Mouse (Mus musculus): Measurements from ENCODE around the gene Sowaha. TPM values are rescaled to one million over a fixed set of nuclear protein-coding genes. Genes with fewer than 3 reads are reported as not detected.
A peak's percentile ranks its signal among the peaks of the same experiment; 100 is the strongest.
"Not testable (repeated sequence)": the region's sequence is repeated elsewhere in the genome, so short reads cannot be mapped to it uniquely, and the experiment has no call there.

Gene Sowaha
- polyA plus RNA-seq, 1 experiment from 2014 or later: 0.27 TPM

DNA sequence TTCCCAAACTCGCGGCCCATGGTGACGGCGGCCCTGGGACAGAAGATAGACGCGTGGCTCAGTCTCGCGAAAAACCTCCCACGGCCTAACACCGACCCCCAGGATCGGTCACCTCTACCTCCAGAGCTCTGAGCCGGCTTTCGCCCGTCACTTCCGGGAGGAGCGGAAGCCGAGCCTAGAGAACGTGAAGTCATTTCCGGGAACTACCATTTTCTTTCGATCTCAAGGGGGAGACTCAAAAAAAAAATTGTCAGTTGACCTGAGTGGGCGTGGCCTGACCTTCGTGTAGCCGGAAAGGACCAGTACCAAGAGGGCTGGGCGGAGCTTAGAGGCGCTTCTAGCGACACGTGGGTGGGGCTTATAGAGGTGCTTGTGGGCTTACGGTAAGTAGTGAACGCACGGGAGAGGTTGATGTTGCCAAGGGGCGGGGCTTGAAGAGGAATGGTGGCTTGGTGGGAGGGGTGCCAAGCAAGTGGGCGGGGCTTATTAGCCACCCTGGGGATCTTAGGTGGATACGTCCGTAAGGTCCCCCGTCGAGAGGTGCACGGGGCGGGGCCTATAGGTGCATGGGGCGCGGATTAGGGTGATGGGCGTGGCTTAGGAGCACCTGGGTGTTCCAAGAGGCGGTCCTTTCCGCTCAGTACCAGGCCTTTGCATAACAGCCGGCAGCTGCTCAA lies 49.3 kb downstream of the Sowaha start, which contains the start of the genes Uqcrq and Gdf9:
Uqcrq (minus strand) TSS at position 162 of the 677 bp plus-strand sequence.
Gdf9 (plus strand) TSS at position 354 of the 677 bp plus-strand sequence.
- Histone ChIP-seq H3K36me3 (peaks cover 16% of the 10 kb centered on the region), H3K27ac (replicated peaks) (peak within 1 kb of the TSS; percentile 88), H3K4me3 (peak within 1 kb of the TSS; percentile 69), H3K4me2 (peak within 1 kb of the TSS; percentile 74), H3K9me3 (no peaks in the 10 kb centered on the region), H3K9ac (peak within 1 kb of the TSS; percentile 94), H3K4me1 (peaks cover 23% of the 10 kb centered on the region), H3K27me3 (replicated peaks) (no peaks in the 10 kb centered on the region)
- peak; percentile 93 for ATAC-seq (ENCODE audit: extremely low read depth, insufficient number of reproducible peaks, low FRiP score, low TSS enrichment)
- under 1% methylated on average over 44 of the region's 44 CpGs for WGBS

DNA sequence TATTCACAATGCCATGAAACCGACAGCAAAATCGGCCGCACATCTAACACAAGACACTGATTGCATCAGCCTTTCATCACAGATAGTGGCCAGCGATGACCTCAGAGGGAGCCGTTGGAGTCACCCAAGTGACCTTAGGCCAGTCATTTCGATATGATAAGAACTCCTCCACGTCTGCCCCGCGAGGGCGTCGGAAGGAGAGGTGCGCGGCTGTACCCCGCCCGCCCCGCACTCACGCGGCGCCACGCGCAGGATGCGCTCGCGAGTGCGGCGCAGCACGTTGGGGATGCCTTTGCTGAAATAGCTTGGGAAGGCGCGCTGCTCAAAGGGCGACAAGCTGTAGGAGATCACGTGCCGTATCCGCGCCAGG lies 49.8 kb downstream of the Sowaha start:
- H3K36me3 ChIP-seq: peaks cover 16% of the 10 kb centered on the region
- H3K4me1 ChIP-seq: peaks cover 26% of the 10 kb centered on the region
- H3K4me2 ChIP-seq: peak overlapping the region; percentile 74
- ATAC-seq (ENCODE audit: extremely low read depth, insufficient number of reproducible peaks, low FRiP score, low TSS enrichment): 0 out of 2 replicates have a peak, but pooled peaks have one; percentile 18
- H3K27ac ChIP-seq (replicated peaks): peak overlapping the region; percentile 88
- H3K9ac ChIP-seq: peak overlapping the region; percentile 94
- under 1% methylated on average over 34 of the region's 34 CpGs for WGBS
- peak overlapping the region; percentile 69 for H3K4me3 ChIP-seq
- H3K9me3 ChIP-seq: no peaks in the 10 kb centered on the region
- H3K27me3 ChIP-seq (replicated peaks): no peaks in the 10 kb centered on the region

DNA sequence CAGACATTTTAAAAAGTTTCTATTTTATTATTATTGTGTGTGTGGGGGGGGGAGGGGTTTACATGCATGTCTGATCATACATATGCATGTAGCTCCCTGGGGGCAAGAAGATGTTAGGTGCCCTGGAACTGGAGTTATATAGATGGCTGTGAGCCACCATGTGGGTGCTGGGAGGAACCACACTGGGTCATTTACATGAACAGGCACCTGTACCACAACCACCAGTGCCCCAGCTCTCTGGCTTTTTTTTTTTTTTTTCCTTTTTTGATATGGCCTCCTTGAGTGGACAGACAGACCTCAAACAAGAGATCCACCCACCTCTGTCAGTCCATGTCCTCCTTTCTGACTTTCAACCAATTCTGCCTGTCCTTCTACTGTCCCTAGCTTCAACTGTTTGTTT lies 50.9 kb downstream of the Sowaha start:
- peak overlapping the region; percentile 94; the same call in 1 of the 2 replicates for H3K9ac ChIP-seq
- no peak for ATAC-seq (ENCODE audit: extremely low read depth, insufficient number of reproducible peaks, low FRiP score, low TSS enrichment)
- H3K36me3 ChIP-seq: peaks cover 16% of the 10 kb centered on the region
- no peaks in the 10 kb centered on the region for H3K9me3 ChIP-seq
- peaks cover 33% of the 10 kb centered on the region for H3K4me1 ChIP-seq
- peak overlapping the region; percentile 69 for H3K4me3 ChIP-seq
- H3K4me2 ChIP-seq: peak overlapping the region; percentile 74
- no peak overlapping the region for H3K27ac ChIP-seq (replicated peaks)
- no peaks in the 10 kb centered on the region for H3K27me3 ChIP-seq (replicated peaks)

DNA sequence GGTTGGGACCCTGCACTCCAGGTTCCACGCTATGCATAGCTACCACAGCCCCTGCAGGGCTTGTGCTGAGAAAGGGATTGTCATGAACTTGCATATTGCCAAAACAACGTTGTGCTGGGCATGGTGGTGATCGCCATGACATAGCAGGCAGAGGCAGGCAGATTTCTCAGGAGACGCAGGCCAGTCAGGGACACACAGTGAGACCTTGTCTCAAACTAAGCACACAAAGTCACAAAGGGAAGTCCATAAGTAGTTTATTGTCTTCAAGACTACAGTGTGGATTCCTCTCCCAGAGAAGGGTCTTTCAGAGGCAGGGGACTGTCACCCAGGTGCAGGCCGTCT lies 51.4 kb downstream of the Sowaha start:
- H3K4me1 ChIP-seq: peaks cover 33% of the 10 kb centered on the region
- H3K9me3 ChIP-seq: no peaks in the 10 kb centered on the region
- no peak overlapping the region for H3K4me3 ChIP-seq
- ATAC-seq (ENCODE audit: extremely low read depth, insufficient number of reproducible peaks, low FRiP score, low TSS enrichment): no peak
- no peak overlapping the region for H3K4me2 ChIP-seq
- H3K9ac ChIP-seq: no peak overlapping the region
- peaks cover 16% of the 10 kb centered on the region for H3K36me3 ChIP-seq
- no peak overlapping the region for H3K27ac ChIP-seq (replicated peaks)
- WGBS: 96% methylated on average over 5 of the region's 5 CpGs
- no peaks in the 10 kb centered on the region for H3K27me3 ChIP-seq (replicated peaks)

DNA sequence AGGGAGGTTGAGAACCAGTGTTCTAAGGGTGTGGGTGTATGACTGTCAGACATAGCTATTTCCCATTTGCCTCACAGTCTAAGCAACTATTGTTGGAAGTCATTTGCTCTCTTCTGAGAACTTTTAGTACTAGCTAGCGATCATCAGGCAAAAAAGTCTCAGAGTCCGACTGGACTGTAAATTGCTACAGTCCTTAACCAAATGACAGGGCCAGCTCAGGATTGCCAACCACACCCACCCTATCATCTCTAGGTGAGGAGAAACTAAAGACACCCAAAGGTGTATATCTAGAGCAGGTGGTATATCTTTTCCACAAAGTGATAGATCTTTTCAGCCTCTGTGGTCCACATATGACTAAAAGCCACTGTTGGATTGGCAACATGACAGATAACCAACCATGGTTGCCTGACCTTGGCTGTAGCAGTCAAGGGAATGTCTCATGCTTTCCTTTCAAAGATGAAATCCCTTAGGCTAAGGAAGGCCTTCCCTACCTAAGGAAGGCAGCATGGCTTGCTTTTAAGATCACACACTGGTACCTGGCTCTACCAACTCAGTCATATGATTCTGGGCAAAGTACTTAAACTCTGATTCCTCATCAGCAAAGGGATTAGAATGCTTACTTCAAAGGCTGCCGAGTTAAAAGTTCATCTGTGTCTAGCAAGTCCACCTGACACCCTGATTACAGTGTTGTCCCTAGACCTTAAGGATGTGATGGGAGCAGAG lies 51.9 kb downstream of the Sowaha start:
- Histone ChIP-seq H3K4me3 (no peak overlapping the region), H3K36me3 (peaks cover 16% of the 10 kb centered on the region), H3K27me3 (replicated peaks) (no peaks in the 10 kb centered on the region), H3K27ac (replicated peaks) (no peak overlapping the region), H3K4me2 (no peak overlapping the region), H3K9me3 (no peaks in the 10 kb centered on the region), H3K4me1 (peaks cover 31% of the 10 kb centered on the region), H3K9ac (no peak overlapping the region)
- 84% methylated on average over 3 of the region's 3 CpGs for WGBS
- no peak for ATAC-seq (ENCODE audit: extremely low read depth, insufficient number of reproducible peaks, low FRiP score, low TSS enrichment)

DNA sequence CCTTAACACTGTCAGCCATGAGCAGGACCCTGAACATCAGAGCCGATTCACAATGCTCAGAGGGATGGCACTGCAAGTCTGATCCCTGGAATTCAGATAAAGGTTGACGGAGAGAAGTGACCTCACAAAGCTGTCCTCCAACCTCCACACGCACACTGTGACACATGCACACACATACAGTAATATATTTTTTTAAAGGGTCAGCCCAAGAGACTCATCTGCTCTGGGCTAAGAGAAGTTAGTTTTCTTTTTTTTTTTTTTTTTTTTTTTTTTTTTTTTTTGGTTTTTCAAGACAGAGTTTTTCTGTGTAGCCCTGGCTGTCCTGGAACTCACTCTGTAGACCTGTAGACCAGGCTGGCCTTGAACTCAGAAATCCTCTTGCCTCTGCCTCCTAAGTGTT lies 53.2 kb downstream of the Sowaha start:
- peaks cover 30% of the 10 kb centered on the region for H3K4me1 ChIP-seq
- H3K36me3 ChIP-seq: peaks cover 23% of the 10 kb centered on the region
- H3K9ac ChIP-seq: 0 out of 2 replicates have a peak overlapping the region, but pooled peaks have one; percentile 52
- not testable (repeated sequence) for ATAC-seq (ENCODE audit: extremely low read depth, insufficient number of reproducible peaks, low FRiP score, low TSS enrichment); H3K9me3 ChIP-seq; H3K4me3 ChIP-seq; H3K27me3 ChIP-seq (replicated peaks); H3K4me2 ChIP-seq
- WGBS: 41% methylated on average over 3 of the region's 3 CpGs
- H3K27ac ChIP-seq (replicated peaks): peak overlapping the region; percentile 60

Other genes starting within 250 kb of the Sowaha start
- gene Hspa4, start 179.8 kb downstream of the Sowaha start, polyA plus RNA-seq (2015; fragmentation: Nextera tagmentation; extraction: Ambion mirVana): 61.3 and 63.2 TPM in 2 replicates
- gene Zcchc10, start 155.6 kb downstream of the Sowaha start, polyA plus RNA-seq (2015; fragmentation: Nextera tagmentation; extraction: Ambion mirVana): 13.6 and 15.8 TPM in 2 replicates
- gene Aff4, start 129.4 kb downstream of the Sowaha start, polyA plus RNA-seq (2015; fragmentation: Nextera tagmentation; extraction: Ambion mirVana): 31.2 and 38.7 TPM in 2 replicates
- gene Leap2, start 57.1 kb downstream of the Sowaha start, polyA plus RNA-seq (2015; fragmentation: Nextera tagmentation; extraction: Ambion mirVana): 0.51 TPM in 2 replicates
- 1,048 and 1,267 TPM in 2 replicates for gene Uqcrq, start 49.4 kb downstream of the Sowaha start, polyA plus RNA-seq (2015; fragmentation: Nextera tagmentation; extraction: Ambion mirVana)
- 0.91 and 1.2 TPM in 2 replicates for gene Gdf9, start 49.3 kb downstream of the Sowaha start, polyA plus RNA-seq (2015; fragmentation: Nextera tagmentation; extraction: Ambion mirVana)
- 0.09 and 0.14 TPM in 2 replicates for gene Gm10447, start 23.2 kb downstream of the Sowaha start, polyA plus RNA-seq (2015; fragmentation: Nextera tagmentation; extraction: Ambion mirVana)
- gene Shroom1, start 23.1 kb downstream of the Sowaha start, polyA plus RNA-seq (2015; fragmentation: Nextera tagmentation; extraction: Ambion mirVana): 3.0 TPM in 2 replicates
- not detected in 2 replicates for gene Gm9837, start 9.8 kb downstream of the Sowaha start, polyA plus RNA-seq (2015; fragmentation: Nextera tagmentation; extraction: Ambion mirVana)
- not detected in 2 replicates for gene Gm9945, start 108 bp downstream of the Sowaha start, polyA plus RNA-seq (2015; fragmentation: Nextera tagmentation; extraction: Ambion mirVana)
- 18.0 and 18.3 TPM in 2 replicates for gene Sept8, start 39.0 kb upstream of the Sowaha start, polyA plus RNA-seq (2015; fragmentation: Nextera tagmentation; extraction: Ambion mirVana)
- gene Kif3a, start 87.1 kb upstream of the Sowaha start, polyA plus RNA-seq (2015; fragmentation: Nextera tagmentation; extraction: Ambion mirVana): 37.3 and 41.5 TPM in 2 replicates
- 0.40 and 0.79 TPM in 2 replicates for gene Il4, start 138.4 kb upstream of the Sowaha start, polyA plus RNA-seq (2015; fragmentation: Nextera tagmentation; extraction: Ambion mirVana)
- not detected in 2 replicates for gene Il13, start 154.4 kb upstream of the Sowaha start, polyA plus RNA-seq (2015; fragmentation: Nextera tagmentation; extraction: Ambion mirVana)
- 19.1 and 20.3 TPM in 2 replicates for gene Rad50, start 227.0 kb upstream of the Sowaha start, polyA plus RNA-seq (2015; fragmentation: Nextera tagmentation; extraction: Ambion mirVana)
- not detected in 2 replicates for gene Il5, start 240.5 kb upstream of the Sowaha start, polyA plus RNA-seq (2015; fragmentation: Nextera tagmentation; extraction: Ambion mirVana)